Mouse (Mus musculus): ENCODE results near the gene Znrf2. TPM values are rescaled to one million over a fixed set of nuclear protein-coding genes. Genes with fewer than 3 reads are reported as not detected.
"Not testable (repeated sequence)": the region's sequence is repeated elsewhere in the genome, so short reads cannot be mapped to it uniquely, and the experiment has no call there.

The Znrf2 gene
- total RNA-seq, 2 experiments from 2014 or later: 12.6 to 14.9 TPM

DNA sequence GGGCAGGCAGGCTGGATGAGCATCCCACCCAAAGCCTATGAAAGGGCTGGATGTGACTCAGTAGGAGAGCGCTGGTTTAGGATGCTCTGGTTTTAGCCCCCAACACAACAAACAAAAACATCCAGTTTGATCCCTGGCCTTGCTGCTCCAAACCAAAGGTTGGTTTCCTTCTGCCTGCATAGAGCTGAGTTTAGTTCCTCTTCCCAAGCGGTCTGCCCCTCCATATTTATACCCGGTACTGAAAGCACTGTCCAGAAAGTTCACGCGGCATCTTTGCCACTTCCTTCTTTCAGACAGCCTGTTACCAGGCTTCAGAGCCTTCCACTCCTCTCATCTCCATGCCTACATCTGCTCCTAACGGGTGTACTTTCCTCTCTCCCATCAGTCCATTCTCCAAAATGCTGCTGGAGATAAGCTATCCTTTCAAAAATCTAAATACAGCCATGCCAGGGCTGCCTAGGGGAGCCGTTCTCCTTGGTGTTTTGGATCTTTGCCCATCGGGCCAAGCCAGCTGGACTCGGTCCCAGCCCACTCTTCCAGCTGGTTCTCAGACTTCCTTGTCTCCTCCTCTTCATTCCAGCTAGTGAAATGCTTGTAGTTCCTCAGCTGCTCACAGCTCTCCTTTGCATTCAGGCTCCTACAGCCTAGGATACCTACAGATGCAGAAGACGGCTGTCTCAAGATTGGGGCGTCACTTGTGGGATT lies 5.0 kb upstream of the Znrf2 start:
- Histone ChIP-seq H3K4me3 (peak overlapping the region; percentile 24), H3K27ac (peak overlapping the region; percentile 68)
- intact Hi-C loops (cut with DNase I): loop anchor here (5.0 kb wide), 2 partner anchors 161 to 226 kb away; partner anchors contain the start of genes Gars and Nod1
- peak; percentile 66 for DNase-seq
- no peak for TF ChIP-seq CTCF (IDR thresholded peaks at IDR 0.05)

DNA sequence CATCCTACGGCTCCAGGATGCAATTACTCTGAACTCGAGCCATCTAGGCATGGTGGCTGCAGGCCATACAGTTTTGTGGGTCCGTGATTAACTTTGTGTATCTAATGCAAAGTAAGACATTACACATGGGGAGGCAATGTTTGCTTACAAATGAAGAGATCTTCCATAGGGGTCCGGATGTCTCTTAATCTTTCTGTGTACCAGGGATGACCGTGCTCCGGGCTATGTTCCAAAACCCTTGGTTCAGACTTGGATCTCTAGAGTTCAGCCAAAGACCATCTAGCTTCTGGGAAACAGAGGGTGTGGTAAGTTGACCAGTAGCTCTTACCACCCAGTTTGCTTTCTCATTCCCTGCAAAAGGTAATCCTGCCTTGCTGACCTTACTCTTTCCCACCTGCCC lies 4.4 kb upstream of the Znrf2 start:
- no peak for TF ChIP-seq CTCF (IDR thresholded peaks at IDR 0.05)
- peak overlapping the region; percentile 24 for H3K4me3 ChIP-seq
- peak; percentile 54 for DNase-seq
- intact Hi-C loops (cut with DNase I): loop anchor here (5.0 kb wide), 2 partner anchors 160 to 225 kb away; partner anchors contain the start of genes Gars and Nod1
- peak overlapping the region; percentile 68 for H3K27ac ChIP-seq

DNA sequence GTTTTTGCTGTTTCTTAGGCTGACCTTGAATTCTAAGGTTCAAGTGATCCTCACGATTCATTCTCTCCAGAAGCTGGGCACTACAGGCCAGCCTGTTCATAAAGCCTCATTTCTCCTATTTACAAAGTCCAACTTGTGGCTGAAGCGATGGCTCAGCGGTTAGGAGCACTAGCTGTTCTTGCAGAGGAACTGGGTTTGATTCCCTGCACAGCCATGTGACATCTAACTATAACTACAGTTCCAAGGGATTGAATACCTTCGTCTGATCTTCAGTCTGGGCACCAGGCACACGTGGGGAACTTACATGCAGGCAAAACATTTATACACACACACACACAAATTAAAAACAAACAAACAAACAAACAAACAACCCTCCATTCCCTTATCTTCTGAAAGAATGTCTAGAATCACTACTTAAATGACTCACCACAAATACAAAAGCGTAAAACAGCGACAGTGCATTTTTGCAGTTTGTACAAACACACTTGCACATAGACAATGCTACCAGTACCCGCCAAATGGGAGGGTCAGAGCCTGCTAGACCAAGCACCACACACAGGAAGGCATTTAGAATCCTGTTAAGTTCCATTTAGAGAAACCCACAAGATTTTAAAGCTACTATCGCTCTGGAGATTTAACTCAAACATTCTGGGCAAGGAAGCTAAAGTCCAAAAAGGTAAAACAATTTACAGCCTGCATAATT lies 1.1 kb upstream of the Znrf2 start:
- DNase-seq: no peak
- H3K4me3 ChIP-seq: peak overlapping the region; percentile 94
- no peak for TF ChIP-seq CTCF (IDR thresholded peaks at IDR 0.05)
- peak overlapping the region; percentile 96 for H3K27ac ChIP-seq
- intact Hi-C loops (cut with DNase I): loop anchor here (2.0 to 5.0 kb wide), 4 partner anchors 63 to 223 kb away; partner anchors contain the start of gene Ggct

DNA sequence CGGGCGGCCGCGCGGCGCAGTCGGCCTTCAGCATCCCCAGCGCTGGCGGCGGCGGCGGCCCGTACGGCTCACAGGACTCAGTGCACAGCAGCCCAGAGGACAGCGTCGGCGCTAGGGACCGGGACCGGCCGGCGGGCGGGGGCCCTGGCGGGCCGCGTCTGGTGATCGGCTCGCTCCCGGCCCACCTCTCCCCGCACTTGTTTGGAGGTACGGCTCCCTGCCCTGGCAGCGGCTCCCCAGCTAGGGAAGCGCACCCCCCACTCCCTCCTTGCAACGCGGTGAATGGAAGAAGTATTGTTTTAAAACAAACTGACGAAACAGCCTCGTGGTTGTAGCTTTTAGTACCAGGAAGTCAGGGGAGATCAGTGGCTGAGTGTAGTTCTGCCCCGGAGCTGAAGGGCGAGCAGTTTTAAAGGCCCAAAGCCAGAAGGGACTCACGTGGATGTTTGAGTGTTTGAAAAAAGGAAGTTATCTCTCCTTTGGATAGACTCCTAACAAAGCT lies 601 bp downstream of the Znrf2 start:
- intact Hi-C loops (cut with DNase I): loop anchor here (2.0 to 5.0 kb wide), 4 partner anchors 61 to 225 kb away; partner anchors contain the start of gene Ggct

DNA sequence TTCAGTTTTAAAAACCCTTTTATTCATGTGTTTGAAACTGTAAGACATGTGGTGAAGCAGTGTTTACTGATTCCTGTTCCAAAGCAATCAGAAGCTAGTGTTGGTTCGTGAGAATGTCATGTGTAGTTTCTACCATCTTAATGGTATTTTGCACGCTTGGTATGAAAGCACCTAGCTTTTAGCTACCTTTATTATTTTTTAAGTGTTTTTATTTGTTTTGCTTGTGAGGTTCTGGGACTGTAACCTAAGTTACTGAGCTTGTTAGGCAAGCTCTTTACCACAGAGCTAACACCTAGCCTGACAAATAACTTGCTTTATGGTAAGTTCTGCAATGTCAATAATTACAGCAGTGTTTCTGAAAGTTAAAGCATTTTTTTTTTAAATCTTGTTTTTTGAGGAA lies 1.7 kb downstream of the Znrf2 start:
- peak overlapping the region; percentile 96 for H3K27ac ChIP-seq

More for the DNA sequence above, 601 bp downstream of the Znrf2 start:
- DNase-seq: peak; percentile 71
- TF ChIP-seq CTCF (IDR thresholded peaks at IDR 0.05): peak; percentile 34; the same call in 1 of the 2 replicates
- Histone ChIP-seq H3K27ac (peak overlapping the region; percentile 96), H3K4me3 (peak overlapping the region; percentile 94)

GRCm38 (mm10) chr6:54819272-54819671 lies 2.6 kb downstream of the Znrf2 start:
- Histone ChIP-seq H3K27ac (peak overlapping the region; percentile 96), H3K4me3 (peak overlapping the region; percentile 94; the same call in 1 of the 2 replicates)
- no peak for TF ChIP-seq CTCF (IDR thresholded peaks at IDR 0.05)
- DNase-seq: no peak
- intact Hi-C loops (cut with DNase I): loop anchor here (5.0 kb wide), 2 partner anchors 83 to 173 kb away; partner anchors contain the start of gene Ggct

More for the DNA sequence above, 1.7 kb downstream of the Znrf2 start:
- intact Hi-C loops (cut with DNase I): loop anchor here (5.0 kb wide), 2 partner anchors 84 to 174 kb away; partner anchors contain the start of gene Ggct
- TF ChIP-seq CTCF (IDR thresholded peaks at IDR 0.05): no peak
- no peak for DNase-seq
- H3K4me3 ChIP-seq: peak overlapping the region; percentile 94

DNA sequence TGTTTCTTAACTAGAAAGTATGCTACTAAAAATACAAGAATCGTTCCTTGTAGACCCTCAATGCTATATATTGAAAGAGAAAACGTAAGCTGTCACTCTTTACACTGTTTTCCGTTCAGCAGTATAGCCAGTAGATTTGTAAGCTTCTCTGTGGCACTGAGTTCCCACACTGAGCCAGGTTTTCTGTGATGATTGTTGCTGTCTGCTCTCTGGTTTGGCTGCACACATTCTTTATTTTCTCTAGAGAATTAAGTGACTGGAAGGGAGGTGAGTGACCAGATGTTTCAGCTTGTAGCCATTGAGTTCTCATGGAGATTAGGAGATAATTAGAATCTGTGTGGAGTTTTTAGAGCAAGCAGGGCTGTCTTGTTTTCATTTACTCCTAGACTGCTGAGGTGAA lies 3.0 kb downstream of the Znrf2 start:
- intact Hi-C loops (cut with DNase I): loop anchor here (5.0 kb wide), 2 partner anchors 83 to 173 kb away; partner anchors contain the start of gene Ggct
- no peak for TF ChIP-seq CTCF (IDR thresholded peaks at IDR 0.05)
- H3K27ac ChIP-seq: peak overlapping the region; percentile 96; the same call in 1 of the 2 replicates
- no peak for DNase-seq
- no peak overlapping the region; the same call in 1 of the 2 replicates for H3K4me3 ChIP-seq

- H3K4me3 ChIP-seq: no peak overlapping the region
- no peak for TF ChIP-seq CTCF (IDR thresholded peaks at IDR 0.05)
- intact Hi-C loops (cut with DNase I): no loop called here
- DNase-seq: no peak
- H3K27ac ChIP-seq: peak overlapping the region; percentile 73
These were observed 5.6 kb downstream of the Znrf2 start for GRCm38 (mm10) chr6:54822348-54822747.

- intact Hi-C loops (cut with DNase I); H3K27ac ChIP-seq; H3K4me3 ChIP-seq; DNase-seq: not testable (repeated sequence)
These were observed 7.8 kb downstream of the Znrf2 start for GRCm38 (mm10) chr6:54824561-54824960.

- peak overlapping the region; percentile 75 for H3K27ac ChIP-seq
- H3K4me3 ChIP-seq: no peak overlapping the region
- TF ChIP-seq CTCF (IDR thresholded peaks at IDR 0.05): no peak
- peak; percentile 75 for DNase-seq
- intact Hi-C loops (cut with DNase I): no loop called here
These were observed 10.8 kb downstream of the Znrf2 start for GRCm38 (mm10) chr6:54827481-54827880.

- no peak for TF ChIP-seq CTCF (IDR thresholded peaks at IDR 0.05)
These were observed 11.6 kb downstream of the Znrf2 start for GRCm38 (mm10) chr6:54828274-54828673.

DNA sequence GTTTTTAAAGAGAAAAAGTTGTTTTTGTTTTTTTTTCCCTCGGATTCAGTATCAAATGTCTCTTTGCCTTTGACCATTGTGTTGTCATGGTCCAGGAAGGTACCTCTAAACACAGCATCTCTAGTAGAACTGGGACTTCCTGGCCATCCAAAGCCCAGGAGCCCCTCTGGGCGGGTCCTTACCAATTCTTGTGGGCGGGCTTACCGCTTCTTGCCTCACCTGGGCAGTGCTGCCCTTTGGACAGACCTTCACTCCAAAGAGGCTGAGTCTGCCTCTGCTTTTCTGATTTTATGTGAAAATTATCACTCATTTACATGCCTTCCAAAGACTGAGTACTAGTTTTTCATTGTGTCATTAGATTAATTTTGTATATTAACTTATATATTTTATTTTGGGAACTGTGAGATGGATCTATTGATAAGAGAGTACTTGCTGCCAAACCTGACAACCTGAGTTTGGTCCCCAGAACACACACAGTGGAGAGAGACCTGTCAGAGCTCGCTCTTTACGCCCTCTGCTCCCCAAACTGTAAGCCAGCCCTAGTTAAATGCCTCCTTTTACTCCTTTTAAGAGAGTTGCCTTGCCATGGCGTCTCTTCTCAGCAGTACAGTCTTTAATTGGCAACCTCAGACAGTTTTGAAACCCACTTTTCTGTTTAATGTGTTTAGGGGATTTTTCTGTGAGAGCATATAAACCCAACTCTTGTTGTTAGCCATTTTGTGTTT lies 13.5 kb downstream of the Znrf2 start:
- no peak for DNase-seq
- Histone ChIP-seq H3K27ac (peak overlapping the region; percentile 71; the same call in 1 of the 2 replicates), H3K4me3 (no peak overlapping the region)
- intact Hi-C loops (cut with DNase I): loop anchor here (5.0 kb wide), 1 partner anchor 37 kb away; no protein-coding TSS in a partner anchor
- TF ChIP-seq CTCF (IDR thresholded peaks at IDR 0.05): no peak

More at GRCm38 (mm10) chr6:54828274-54828673, 11.6 kb downstream of the Znrf2 start:
- Histone ChIP-seq H3K27ac (peak overlapping the region; percentile 75; the same call in 1 of the 2 replicates), H3K4me3 (no peak overlapping the region)
- intact Hi-C loops (cut with DNase I): no loop called here
- DNase-seq: no peak
